Mouse (Mus musculus): ENCODE measurements around the gene Arsb. TPM values are rescaled to one million over a fixed set of nuclear protein-coding genes. Genes with fewer than 3 reads are reported as not detected.

The Arsb gene
- total RNA-seq, 2 experiments from 2014 or later = 4.9 to 5.4 TPM

GRCm38 (mm10) chr13:93872591-93872990, 101.2 kb downstream of the Arsb start:
- intact Hi-C loops (cut with DNase I) = no loop called here
- DNase-seq (ENCODE audit: low spot score) = no peak

- DNase-seq (ENCODE audit: low spot score) = no peak
- intact Hi-C loops (cut with DNase I) = no loop called here
Observed at GRCm38 (mm10) chr13:93877924-93878323, 106.5 kb downstream of the Arsb start.

GRCm38 (mm10) chr13:93879426-93879825, 108.0 kb downstream of the Arsb start:
- intact Hi-C loops (cut with DNase I) = no loop called here

GRCm38 (mm10) chr13:93882132-93882531, 110.7 kb downstream of the Arsb start:
- no peak for DNase-seq (ENCODE audit: low spot score)
- intact Hi-C loops (cut with DNase I) = no loop called here

More at GRCm38 (mm10) chr13:93879426-93879825, 108.0 kb downstream of the Arsb start:
- no peak for DNase-seq (ENCODE audit: low spot score)

GRCm38 (mm10) chr13:93886999-93887398, 115.6 kb downstream of the Arsb start:
- intact Hi-C loops (cut with DNase I) = no loop called here
- DNase-seq (ENCODE audit: low spot score) = no peak

GRCm38 (mm10) chr13:93888196-93888595, 116.8 kb downstream of the Arsb start:
- intact Hi-C loops (cut with DNase I) = no loop called here
- no peak for DNase-seq (ENCODE audit: low spot score)

GRCm38 (mm10) chr13:93888916-93889315, 117.5 kb downstream of the Arsb start:
- no peak for DNase-seq (ENCODE audit: low spot score)
- intact Hi-C loops (cut with DNase I) = no loop called here

GRCm38 (mm10) chr13:93889991-93890390, 118.6 kb downstream of the Arsb start:
- intact Hi-C loops (cut with DNase I) = no loop called here

GRCm38 (mm10) chr13:93891276-93891675, 119.8 kb downstream of the Arsb start:
- DNase-seq (ENCODE audit: low spot score) = no peak
- intact Hi-C loops (cut with DNase I) = no loop called here

More at GRCm38 (mm10) chr13:93889991-93890390, 118.6 kb downstream of the Arsb start:
- DNase-seq (ENCODE audit: low spot score) = no peak

- no peak for DNase-seq (ENCODE audit: low spot score)
- intact Hi-C loops (cut with DNase I) = no loop called here
Observed at GRCm38 (mm10) chr13:93892101-93892500, 120.7 kb downstream of the Arsb start.

GRCm38 (mm10) chr13:93894105-93894504, 122.7 kb downstream of the Arsb start:
- intact Hi-C loops (cut with DNase I) = no loop called here
- no peak for DNase-seq (ENCODE audit: low spot score)

GRCm38 (mm10) chr13:93895430-93895829, 124.0 kb downstream of the Arsb start:
- no peak for DNase-seq (ENCODE audit: low spot score)
- intact Hi-C loops (cut with DNase I) = no loop called here

GRCm38 (mm10) chr13:93897943-93898826, 126.8 kb downstream of the Arsb start:
- intact Hi-C loops (cut with DNase I) = no loop called here
- DNase-seq (ENCODE audit: low spot score) = no peak

- intact Hi-C loops (cut with DNase I) = no loop called here
- DNase-seq (ENCODE audit: low spot score) = no peak
Observed at GRCm38 (mm10) chr13:93899378-93900256, 128.2 kb downstream of the Arsb start.

GRCm38 (mm10) chr13:93900934-93901626, 129.7 kb downstream of the Arsb start:
- no peak for DNase-seq (ENCODE audit: low spot score)
- intact Hi-C loops (cut with DNase I) = no loop called here

- intact Hi-C loops (cut with DNase I) = no loop called here
- no peak for DNase-seq (ENCODE audit: low spot score)
Observed at GRCm38 (mm10) chr13:93902126-93902525, 130.7 kb downstream of the Arsb start.

- DNase-seq (ENCODE audit: low spot score) = no peak
- intact Hi-C loops (cut with DNase I) = no loop called here
Observed at GRCm38 (mm10) chr13:93906552-93907245, 135.3 kb downstream of the Arsb start.

- intact Hi-C loops (cut with DNase I) = no loop called here
- no peak for DNase-seq (ENCODE audit: low spot score)
Observed at GRCm38 (mm10) chr13:93907971-93908370, 136.5 kb downstream of the Arsb start.

GRCm38 (mm10) chr13:93909847-93910246, 138.4 kb downstream of the Arsb start:
- no peak for DNase-seq (ENCODE audit: low spot score)
- intact Hi-C loops (cut with DNase I) = no loop called here

- intact Hi-C loops (cut with DNase I) = no loop called here
- DNase-seq (ENCODE audit: low spot score) = no peak
Observed at GRCm38 (mm10) chr13:93911037-93911436, 139.6 kb downstream of the Arsb start.

All from heart, postnatal 25 days (tissue).